Mouse (Mus musculus) spleen, postnatal 10 days (tissue): Measurements from ENCODE around the gene AC134908.4.
"Not testable (repeated sequence)": the region's sequence is repeated elsewhere in the genome, so short reads cannot be mapped to it uniquely, and the experiment has no call there.

Source experiments
- DNase-seq, 2 experiments: peaks; one replicate each; pipeline ENCODE4 v3.0.0; 2021 to 2022; ENCODE audit warnings: low spot score in 2 of 2

AC134908.4 gene

GRCm38 (mm10) chr17:25775318-25776062 lies 20.0 kb downstream of the AC134908.4 start:
- no peak for DNase-seq

- peak; percentile 98 for DNase-seq
Measured at GRCm38 (mm10) chr17:25773549-25774120, 21.8 kb downstream of the AC134908.4 start, which contains the start of gene Narfl. Narfl (plus strand) TSS chr17:25773776.

- no peak for DNase-seq
Measured at GRCm38 (mm10) chr17:25769331-25769730, 26.1 kb downstream of the AC134908.4 start.

GRCm38 (mm10) chr17:25765886-25766285 lies 29.6 kb downstream of the AC134908.4 start:
- no peak for DNase-seq

GRCm38 (mm10) chr17:25762591-25762990 lies 32.9 kb downstream of the AC134908.4 start:
- DNase-seq, result no peak

GRCm38 (mm10) chr17:25761561-25761970 lies 33.9 kb downstream of the AC134908.4 start:
- no peak for DNase-seq

GRCm38 (mm10) chr17:25760148-25760547 lies 35.3 kb downstream of the AC134908.4 start:
- no peak for DNase-seq

- DNase-seq, result no peak
Measured at GRCm38 (mm10) chr17:25757691-25758090, 37.8 kb downstream of the AC134908.4 start.

- DNase-seq, result no peak
Measured at GRCm38 (mm10) chr17:25756378-25757242, 38.8 kb downstream of the AC134908.4 start.

- no peak for DNase-seq
Measured at GRCm38 (mm10) chr17:25755627-25756377, 39.7 kb downstream of the AC134908.4 start.

- no peak for DNase-seq
Measured at GRCm38 (mm10) chr17:25755086-25755485, 40.4 kb downstream of the AC134908.4 start.

GRCm38 (mm10) chr17:25754241-25754640 lies 41.2 kb downstream of the AC134908.4 start, which contains the start of gene Msln:
Msln (minus strand) TSS chr17:25754378.
- no peak for DNase-seq

GRCm38 (mm10) chr17:25751446-25751845 lies 44.0 kb downstream of the AC134908.4 start:
- DNase-seq, result peak in 1 of 2 experiments; percentile 32

GRCm38 (mm10) chr17:25749314-25749713 lies 46.1 kb downstream of the AC134908.4 start:
- DNase-seq, result no peak

- no peak for DNase-seq
Measured at GRCm38 (mm10) chr17:25748238-25748637, 47.2 kb downstream of the AC134908.4 start.

- no peak for DNase-seq
Measured at GRCm38 (mm10) chr17:25744311-25744710, 51.1 kb downstream of the AC134908.4 start.

- DNase-seq, result no peak
Measured at GRCm38 (mm10) chr17:25743831-25744230, 51.6 kb downstream of the AC134908.4 start.

- DNase-seq, result not testable (repeated sequence)
Measured at GRCm38 (mm10) chr17:25741471-25741870, 54.0 kb downstream of the AC134908.4 start.
